Comparison of ENCODE assay signal across 17 mouse cellular contexts in the genomic region with DNA sequence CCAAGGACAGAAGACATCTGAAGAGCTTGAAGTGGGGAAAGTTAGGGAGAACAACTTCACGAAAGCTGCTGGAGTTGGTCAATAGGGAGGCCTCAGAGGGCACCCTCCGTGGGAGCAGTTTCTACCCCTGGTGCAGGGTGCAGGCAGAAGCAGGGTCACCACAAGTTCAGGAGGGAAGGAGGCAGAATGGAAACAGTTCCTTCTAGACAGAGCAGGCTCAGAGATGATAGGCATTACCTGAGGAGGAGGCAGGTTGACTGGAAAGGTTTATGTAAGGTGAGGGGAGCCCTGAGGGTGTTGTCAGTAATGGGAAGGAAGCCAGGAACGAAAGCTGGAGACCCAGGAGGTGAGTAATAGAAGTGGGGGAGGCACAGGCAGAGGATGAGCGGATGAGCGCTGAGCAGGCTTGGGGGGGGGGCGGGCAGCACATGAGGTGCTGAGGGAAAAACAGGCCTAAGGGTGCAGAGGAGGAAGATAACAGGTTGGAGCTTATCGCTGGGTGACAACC.
DNase-seq lines count a peak whose midpoint lies in the region; ATAC-seq and TF ChIP-seq lines count a peak whose summit lies in the region.
"Had no signal": no experiment of that assay in that cellular context is flagged by ENCODE, and none has a peak within 500 bp of the region (broad histone marks: within the 10 kb centered on the region; RNA-seq: fewer than 3 reads in every experiment).

No protein-coding gene starts in this region.

- no peaks in the 10 kb centered on the region for H3K36me3 ChIP-seq in heart, embryonic 10.5 days
- H3K36me3 ChIP-seq in lung, embryonic 14.5 days (ENCODE audit: insufficient read depth): no peaks in the 10 kb centered on the region
- H3K36me3 ChIP-seq in embryonic facial prominence, embryonic 12.5 days: no peaks in the 10 kb centered on the region
- no peaks in the 10 kb centered on the region for H3K36me3 ChIP-seq in stomach, embryonic 16.5 days (ENCODE audit: control insufficient read depth, insufficient read depth, low read length)
- H3K36me3 ChIP-seq: limb, embryonic 15.5 days; midbrain, embryonic 13.5 days; neural tube, embryonic 12.5 days had no signal

- H3K27ac ChIP-seq in heart, embryonic 10.5 days: peak overlapping the region; percentile 42; the same call in 1 of the 2 replicates
- H3K27ac ChIP-seq in lung, embryonic 14.5 days (ENCODE audit: low read depth): no peak overlapping the region
- peak overlapping the region; percentile 84 for H3K27ac ChIP-seq in embryonic facial prominence, embryonic 12.5 days
- no peak overlapping the region for H3K27ac ChIP-seq in stomach, embryonic 16.5 days (ENCODE audit: low read length)
- H3K27ac ChIP-seq: left cerebral cortex, adult 2 months; midbrain, embryonic 13.5 days; neural tube, embryonic 12.5 days had no signal

- intact Hi-C loops in heart, postnatal 14 days (cut with DNase I): no loop called here

- H3K9ac ChIP-seq in lung, embryonic 14.5 days: no peak overlapping the region
- H3K9ac ChIP-seq in embryonic facial prominence, embryonic 12.5 days: no peak overlapping the region
- no peak overlapping the region for H3K9ac ChIP-seq in stomach, embryonic 16.5 days (ENCODE audit: low read length)
- H3K9ac ChIP-seq: limb, embryonic 15.5 days; liver, postnatal 0 days; midbrain, embryonic 13.5 days; neural tube, embryonic 12.5 days had no signal

- peaks cover 13% of the 10 kb centered on the region; the same call in 1 of the 2 replicates for H3K27me3 ChIP-seq in heart, embryonic 10.5 days (ENCODE audit: insufficient read depth, poor library complexity, severe bottlenecking)
- H3K27me3 ChIP-seq in lung, embryonic 14.5 days (ENCODE audit: insufficient read depth, low read length): no peaks in the 10 kb centered on the region
- H3K27me3 ChIP-seq in embryonic facial prominence, embryonic 12.5 days: no peaks in the 10 kb centered on the region
- H3K27me3 ChIP-seq in stomach, embryonic 16.5 days (ENCODE audit: control insufficient read depth, insufficient read depth, low read length): no peaks in the 10 kb centered on the region
- H3K27me3 ChIP-seq: limb, embryonic 15.5 days; midbrain, embryonic 13.5 days; neural tube, embryonic 12.5 days had no signal

- no peak for TF ChIP-seq CTCF in lung, embryonic 14.5 days (IDR thresholded peaks at IDR 0.05; ENCODE audit: low read depth)

- H3K9me3 ChIP-seq in heart, embryonic 10.5 days: no peaks in the 10 kb centered on the region
- H3K9me3 ChIP-seq in lung, embryonic 14.5 days (ENCODE audit: low read depth, low read length): no peaks in the 10 kb centered on the region
- H3K9me3 ChIP-seq in embryonic facial prominence, embryonic 12.5 days: no peaks in the 10 kb centered on the region
- H3K9me3 ChIP-seq in stomach, embryonic 16.5 days (replicated peaks; ENCODE audit: control insufficient read depth, low read length): no peaks in the 10 kb centered on the region
- H3K9me3 ChIP-seq: limb, embryonic 15.5 days; midbrain, embryonic 13.5 days; neural tube, embryonic 12.5 days had no signal

- 50% methylated on average over 7 of the region's 7 CpGs for WGBS in heart, embryonic 10.5 days
- 55% methylated on average over 7 of the region's 7 CpGs for WGBS in lung, embryonic 14.5 days
- WGBS in embryonic facial prominence, embryonic 12.5 days: 49% methylated on average over 7 of the region's 7 CpGs
- WGBS in stomach, embryonic 16.5 days: 61% methylated on average over 7 of the region's 7 CpGs

- no peak overlapping the region for H3K4me2 ChIP-seq in lung, embryonic 14.5 days
- H3K4me2 ChIP-seq in embryonic facial prominence, embryonic 12.5 days (replicated peaks): no peak overlapping the region
- H3K4me2 ChIP-seq in stomach, embryonic 16.5 days (ENCODE audit: low read depth, low read length): no peak overlapping the region
- H3K4me2 ChIP-seq: limb, embryonic 15.5 days; midbrain, embryonic 13.5 days; neural tube, embryonic 12.5 days had no signal

- peak; percentile 23; the same call in 1 of the 2 replicates for ATAC-seq in lung, embryonic 14.5 days (ENCODE audit: insufficient read depth)
- 0 out of 2 replicates have a peak, but pooled peaks have one; percentile 31 for ATAC-seq in embryonic facial prominence, embryonic 12.5 days (ENCODE audit: insufficient number of reproducible peaks, insufficient read depth, low FRiP score, low TSS enrichment)
- peak; percentile 22; the same call in 1 of the 2 replicates for ATAC-seq in stomach, embryonic 16.5 days (ENCODE audit: insufficient read depth, low FRiP score)
- ATAC-seq: forebrain, embryonic 16.5 days; liver, postnatal 0 days; midbrain, embryonic 13.5 days had no signal

- H3K4me1 ChIP-seq in heart, embryonic 10.5 days: peaks cover 22% of the 10 kb centered on the region
- peaks cover 11% of the 10 kb centered on the region for H3K4me1 ChIP-seq in lung, embryonic 14.5 days (ENCODE audit: insufficient read depth)
- peaks cover 48% of the 10 kb centered on the region for H3K4me1 ChIP-seq in embryonic facial prominence, embryonic 12.5 days
- H3K4me1 ChIP-seq in stomach, embryonic 16.5 days (ENCODE audit: control insufficient read depth, insufficient read depth, low read length): peaks cover 15% of the 10 kb centered on the region

- H3K4me3 ChIP-seq in heart, embryonic 10.5 days: no peak overlapping the region
- no peak overlapping the region for H3K4me3 ChIP-seq in lung, embryonic 14.5 days (ENCODE audit: low read depth, low read length)
- no peak overlapping the region for H3K4me3 ChIP-seq in embryonic facial prominence, embryonic 12.5 days
- no peak overlapping the region for H3K4me3 ChIP-seq in stomach, embryonic 16.5 days (replicated peaks; ENCODE audit: low read length)
- H3K4me3 ChIP-seq: left cerebral cortex, adult 2 months; limb, embryonic 15.5 days; midbrain, embryonic 13.5 days; neural tube, embryonic 12.5 days had no signal

- no peak for DNase-seq in heart, embryonic 10.5 days (ENCODE audit: low spot score)
- DNase-seq in heart, postnatal 14 days: no peak
- DNase-seq in lung, embryonic 14.5 days: no peak
- no peak for DNase-seq in lung, adult 18-20 months
- DNase-seq in lung, postnatal 14 days: no peak
- DNase-seq: cerebellum, postnatal 25 days; gastrocnemius, postnatal 14 days; heart, postnatal 4 days; liver, postnatal 0 days; thymus, postnatal 25 days had no signal

Comparison
In these comparisons a context has a peak if more than half of its experiments do, and no peak if none do; other contexts are left out.
1. H3K27ac ChIP-seq: peak in heart, embryonic 10.5 days (single experiment) and embryonic facial prominence, embryonic 12.5 days (single experiment); none in lung, embryonic 14.5 days (single experiment) and stomach, embryonic 16.5 days (single experiment).
2. Peak in every context shown above with its lines, with median percentiles within 50 percentile points of each other: ATAC-seq.